Mouse (Mus musculus) kidney, postnatal 36 days (tissue): ENCODE measurements around the gene 1190007I07Rik.

ENCODE experiments used
- DNase-seq, 2 experiments: peaks; one replicate each; pipeline ENCODE4 v3.0.0; 2021 to 2022; ENCODE audit warnings: mixed read lengths in 2 of 2

Gene 1190007I07Rik

GRCm38 (mm10) chr10:82622671-82623552 lies at the start of gene 1190007I07Rik:
Gene 1190007I07Rik (minus strand): TSS chr10:82623228.
- DNase-seq: peak; percentile 95

- no peak for DNase-seq
These were observed 47.2 kb upstream of the 1190007I07Rik start for GRCm38 (mm10) chr10:82670205-82670604.

- DNase-seq: peak; percentile 86 to 93
These were observed 43.6 kb upstream of the 1190007I07Rik start for GRCm38 (mm10) chr10:82666436-82667234.

DNA sequence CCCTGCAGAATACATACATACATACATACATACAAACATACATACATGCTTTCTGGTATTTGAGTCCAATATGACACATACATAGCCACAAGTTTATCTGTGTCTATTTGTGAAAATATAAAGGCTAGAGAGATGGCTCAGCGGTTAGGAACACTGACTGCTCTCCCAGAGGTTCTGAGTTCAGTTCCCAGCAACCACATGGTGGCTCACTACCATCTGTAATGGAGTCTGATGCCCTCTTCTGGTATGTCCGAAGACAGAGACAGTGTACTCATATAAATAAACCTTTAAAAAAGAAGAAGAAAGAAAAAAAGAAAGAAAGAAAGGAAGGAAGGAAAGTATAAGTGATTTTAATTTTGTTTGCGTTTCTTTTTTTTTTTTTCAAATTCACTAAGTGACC lies 42.9 kb upstream of the 1190007I07Rik start:
- no peak for DNase-seq

- DNase-seq: no peak
These were observed 40.3 kb upstream of the 1190007I07Rik start for GRCm38 (mm10) chr10:82663289-82663688.

DNA sequence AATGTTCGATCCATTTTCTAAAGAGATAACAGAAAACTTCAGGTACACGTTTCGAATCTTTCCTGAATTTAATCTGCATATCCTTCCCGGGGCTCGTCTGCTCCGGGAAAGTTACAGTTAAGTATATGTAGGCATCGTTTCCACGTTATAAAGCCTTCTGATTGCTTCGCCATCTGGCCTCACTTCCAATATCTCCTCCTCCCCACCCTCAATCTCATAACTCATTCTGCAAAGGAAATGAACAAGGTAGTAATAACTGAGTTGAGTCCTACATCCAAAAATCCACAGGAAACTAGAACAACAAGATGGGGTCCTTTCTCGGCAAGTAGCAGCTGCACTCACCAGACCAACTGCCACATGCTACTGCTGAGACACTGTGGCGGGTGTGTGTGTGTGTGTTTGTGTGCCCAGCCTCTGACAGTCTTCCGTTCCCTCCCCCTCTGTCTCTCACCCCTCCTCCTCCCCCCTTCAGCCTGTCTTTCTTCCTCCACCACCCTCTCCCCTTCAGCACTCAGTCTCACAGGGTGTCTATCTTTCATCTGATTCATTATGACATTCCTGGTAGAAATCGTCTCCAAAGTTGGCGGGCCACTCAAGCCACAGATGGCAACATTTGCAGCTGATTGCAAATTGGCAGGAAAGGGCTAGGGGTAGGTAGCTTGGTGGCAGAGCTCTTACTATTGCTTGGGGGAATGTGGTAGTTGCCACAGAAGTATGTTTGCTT lies 39.4 kb upstream of the 1190007I07Rik start:
- no peak for DNase-seq

DNA sequence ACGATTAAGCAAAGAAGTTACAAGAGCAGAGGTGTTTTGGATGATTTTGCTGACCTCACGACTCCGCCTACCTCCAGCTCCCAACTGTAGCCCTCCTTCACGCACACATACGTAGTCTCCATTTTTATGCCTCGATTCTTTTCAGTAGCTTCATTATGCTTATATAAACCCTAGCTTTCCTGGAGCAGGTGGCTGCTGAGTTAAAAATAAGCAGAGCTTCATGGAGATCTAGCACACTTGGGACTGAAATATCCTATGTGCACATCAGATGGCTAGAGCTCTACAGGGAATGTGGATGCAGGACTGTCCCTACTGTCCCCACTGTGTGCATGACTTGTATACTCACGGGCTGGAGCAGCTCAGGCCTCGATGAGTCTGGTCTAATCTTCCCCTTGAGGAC lies 38.8 kb upstream of the 1190007I07Rik start:
- no peak for DNase-seq

GRCm38 (mm10) chr10:82654581-82654980 lies 31.6 kb upstream of the 1190007I07Rik start:
- no peak for DNase-seq

DNA sequence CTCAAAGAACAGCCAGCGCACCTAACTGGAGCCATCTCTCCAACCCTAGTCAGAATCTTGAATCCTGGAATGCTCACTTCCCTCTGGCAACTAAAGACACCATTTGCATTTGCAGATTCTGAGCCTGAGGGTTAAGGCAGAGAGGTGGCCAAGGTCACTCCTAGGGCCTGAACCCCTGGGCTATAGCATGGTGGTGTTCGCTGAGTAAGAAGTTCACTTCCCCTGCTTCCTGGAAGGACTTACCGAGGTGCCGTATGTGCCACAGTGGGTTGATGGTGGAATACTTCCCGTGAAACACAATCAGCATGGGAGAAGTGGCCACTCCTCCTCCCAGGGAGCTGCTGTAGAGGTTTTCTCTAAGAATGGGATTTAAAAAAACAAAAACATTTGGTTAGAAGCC lies 29.6 kb upstream of the 1190007I07Rik start:
- no peak for DNase-seq

- DNase-seq: no peak
These were observed 28.2 kb upstream of the 1190007I07Rik start for GRCm38 (mm10) chr10:82651221-82651620.

GRCm38 (mm10) chr10:82647205-82647811 lies 24.3 kb upstream of the 1190007I07Rik start:
- DNase-seq: no peak

GRCm38 (mm10) chr10:82646083-82646482 lies 23.1 kb upstream of the 1190007I07Rik start:
- no peak for DNase-seq

GRCm38 (mm10) chr10:82641481-82641880 lies 18.5 kb upstream of the 1190007I07Rik start:
- DNase-seq: no peak

- no peak for DNase-seq
These were observed 16.1 kb upstream of the 1190007I07Rik start for GRCm38 (mm10) chr10:82639032-82639698.

DNA sequence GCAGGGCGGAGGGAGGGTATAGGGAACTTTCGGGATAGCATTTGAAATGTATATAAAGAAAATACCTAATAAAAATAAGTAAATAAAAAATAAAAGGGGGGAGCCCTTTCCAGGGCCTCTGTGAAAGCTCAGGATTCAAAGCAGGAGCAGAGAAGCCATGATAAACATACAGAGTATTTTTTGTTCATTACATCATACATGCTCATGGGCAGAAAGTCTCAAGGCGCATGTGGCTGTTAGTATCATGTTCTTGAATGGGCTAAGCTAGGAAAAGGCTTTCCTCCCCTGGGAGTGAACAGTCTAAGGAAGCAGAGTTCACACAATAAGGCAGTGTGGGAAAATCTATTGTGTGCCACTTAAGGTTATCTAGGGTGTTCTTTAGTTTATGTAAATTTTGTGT lies 13.3 kb upstream of the 1190007I07Rik start:
- DNase-seq: no peak

DNA sequence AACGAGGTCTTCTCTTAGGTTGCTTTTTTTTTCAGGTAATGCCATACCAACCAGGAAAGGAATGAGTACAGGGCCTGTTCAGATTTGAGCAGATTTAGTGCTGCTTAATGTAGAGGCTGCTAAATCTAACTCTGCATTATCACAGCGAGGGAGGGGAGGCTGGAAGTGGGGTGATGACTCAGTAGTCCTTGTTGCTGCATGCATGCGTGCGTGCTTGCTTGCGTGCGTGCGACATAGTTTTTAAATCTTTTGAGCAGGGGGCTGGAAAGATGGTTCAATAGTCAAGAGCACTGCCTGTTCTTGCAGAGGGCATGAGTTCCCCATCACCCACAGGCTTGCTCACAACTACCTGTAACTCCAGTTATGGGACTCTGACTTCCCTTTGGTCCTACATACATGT lies 11.3 kb upstream of the 1190007I07Rik start:
- no peak for DNase-seq

DNA sequence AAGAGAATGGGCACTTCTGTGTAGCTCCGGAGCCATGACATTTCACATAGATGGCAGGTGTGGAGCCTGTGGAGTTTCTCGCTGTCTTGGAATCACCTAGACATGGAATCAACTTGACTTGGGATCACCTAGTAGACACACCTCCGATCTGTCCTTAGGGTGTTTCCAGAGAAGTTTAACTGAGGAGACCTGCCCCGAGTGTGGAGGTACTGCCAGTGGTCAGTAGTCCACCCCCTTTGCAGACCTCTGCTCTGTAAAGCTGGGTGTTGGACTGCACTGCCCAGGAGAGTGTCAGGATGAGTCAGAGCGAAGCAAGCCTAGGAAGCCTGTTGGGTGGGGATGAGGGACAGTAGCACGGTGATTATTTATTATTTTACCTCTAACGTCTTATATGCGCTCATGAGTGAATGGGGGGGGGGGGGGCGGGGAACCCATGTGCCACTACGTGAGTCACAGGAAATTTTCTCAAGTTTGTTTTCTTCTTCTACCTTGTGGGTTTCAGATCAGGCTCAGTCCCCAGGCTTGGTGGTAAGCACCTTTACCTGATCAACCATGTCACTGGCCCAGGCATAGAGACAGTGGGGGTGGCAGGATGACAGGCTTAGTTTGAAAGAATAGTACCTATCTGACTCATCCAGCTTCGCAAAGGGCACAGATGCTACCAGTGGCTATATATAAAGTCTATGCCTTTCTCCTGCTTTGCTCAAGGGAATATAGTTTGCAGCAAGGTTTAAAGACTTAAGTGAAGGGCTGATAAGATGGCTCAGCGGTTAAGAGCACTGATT lies 9.7 kb upstream of the 1190007I07Rik start:
- no peak for DNase-seq

- no peak for DNase-seq
These were observed 8.1 kb upstream of the 1190007I07Rik start for GRCm38 (mm10) chr10:82631133-82631532.

GRCm38 (mm10) chr10:82630497-82630896 lies 7.5 kb upstream of the 1190007I07Rik start:
- DNase-seq: no peak

GRCm38 (mm10) chr10:82629586-82630255 lies 6.7 kb upstream of the 1190007I07Rik start, which contains the start of gene Tdg:
Gene Tdg (plus strand): TSS chr10:82629828.
- DNase-seq: peak; percentile 94
